Mouse (Mus musculus) heart, embryonic 16.5 days (tissue): ENCODE measurements around the gene Gp5. TPM values are rescaled to one million over a fixed set of nuclear protein-coding genes. Genes with fewer than 3 reads are reported as not detected.
A peak's percentile ranks its signal among the peaks of the same experiment; 100 is the strongest.

ENCODE experiments used
- ATAC-seq: fragments of 200-750 bp; cut with Nextera tagmentation; replicated peaks from 2 replicates; pipeline ENCODE4 v1.8.0; 2017; ENCODE audit warnings: moderate number of reproducible peaks; ENCODE audit not compliant: insufficient read depth, low FRiP score; ENCODE audit errors: extremely low read depth
- H3K27ac ChIP-seq: fragments of 300-500 bp; sonication (generic); 2 replicates; pipeline ENCODE4 v1.5.1; 2014; ENCODE audit warnings: mild to moderate bottlenecking, low read length, control low read depth, moderate library complexity
- H3K27me3 ChIP-seq: fragments of 300-500 bp; sonication (generic); 2 replicates; pipeline ENCODE4 v1.6.1; 2014; ENCODE audit warnings: low read length, mixed read lengths; ENCODE audit not compliant: control insufficient read depth, insufficient read depth
- H3K36me3 ChIP-seq: fragments of 300-500 bp; sonication (generic); 2 replicates; pipeline ENCODE4 v1.6.1; 2014; ENCODE audit not compliant: control insufficient read depth, insufficient read depth
- H3K4me1 ChIP-seq: fragments of 300-500 bp; sonication (generic); 2 replicates; pipeline ENCODE4 v1.6.1; 2014; ENCODE audit warnings: low read length, mixed read lengths; ENCODE audit not compliant: control insufficient read depth, insufficient read depth
- H3K4me2 ChIP-seq: fragments of 300-500 bp; sonication (generic); 2 replicates; pipeline ENCODE4 v1.6.1; 2014; ENCODE audit warnings: low read depth, mild to moderate bottlenecking, control low read depth, low read length
- H3K4me3 ChIP-seq: fragments of 300-500 bp; sonication (generic); 2 replicates; pipeline ENCODE4 v1.5.1; 2014; ENCODE audit warnings: mild to moderate bottlenecking, control low read depth, low read length
- H3K9ac ChIP-seq: fragments of 300-500 bp; sonication (generic); 2 replicates; pipeline ENCODE4 v1.6.1; 2014; ENCODE audit warnings: low read length, control low read depth
- H3K9me3 ChIP-seq: fragments of 300-500 bp; sonication (generic); replicated peaks from 2 replicates; pipeline ENCODE4 v1.6.1; 2016; ENCODE audit warnings: low read length; ENCODE audit not compliant: control insufficient read depth
- WGBS: fragments of 180-500 bp; shearing (Covaris S2); extraction: QIAGEN DNeasy Blood & Tissue Kit; methylation state at CpG from one replicate; pipeline ENCODE4 v1.1.7; 2014; 5-methylcytosine and 5-hydroxymethylcytosine counted together
- polyA plus RNA-seq: library from polyadenylated mRNA; unstranded; fragments of >200 nt; fragmentation: Nextera tagmentation; extraction: Ambion mirVana; gene quantifications from 2 replicates; pipeline ENCODE4 v1.2.1, GENCODE M21; 2015

Gp5 gene
- polyA plus RNA-seq, 1 experiment from 2014 or later, result 0.97 TPM

GRCm38 (mm10) chr16:30267359-30267758 lies 43.2 kb downstream of the Gp5 start, which contains the start of gene Cpn2:
Cpn2 (minus strand) TSS chr16:30267499.
- H3K9ac ChIP-seq, result no peak within 1 kb of the TSS
- no peak within 1 kb of the TSS for H3K4me2 ChIP-seq
- 69% methylated on average over 5 of the region's 5 CpGs for WGBS
- peaks cover 4% of the 10 kb centered on the region; the same call in 1 of the 2 replicates for H3K4me1 ChIP-seq
- H3K27ac ChIP-seq, result no peak within 1 kb of the TSS
- ATAC-seq, result no peak
- H3K9me3 ChIP-seq, result no peaks in the 10 kb centered on the region
- H3K36me3 ChIP-seq, result no peaks in the 10 kb centered on the region
- no peaks in the 10 kb centered on the region for H3K27me3 ChIP-seq
- H3K4me3 ChIP-seq, result no peak within 1 kb of the TSS

- no peak overlapping the region for H3K4me2 ChIP-seq
- no peak for ATAC-seq
- no peak overlapping the region for H3K9ac ChIP-seq
- no peak overlapping the region for H3K27ac ChIP-seq
- H3K36me3 ChIP-seq, result no peaks in the 10 kb centered on the region
- H3K4me1 ChIP-seq, result peaks cover under 1% of the 10 kb centered on the region; the same call in 1 of the 2 replicates
- no peaks in the 10 kb centered on the region for H3K9me3 ChIP-seq
- WGBS, result 81% methylated on average over 5 of the region's 5 CpGs
- H3K27me3 ChIP-seq, result no peaks in the 10 kb centered on the region
- no peak overlapping the region for H3K4me3 ChIP-seq
These were observed 44.0 kb downstream of the Gp5 start for GRCm38 (mm10) chr16:30266561-30266960.

GRCm38 (mm10) chr16:30265611-30266010 lies 45.0 kb downstream of the Gp5 start:
- Histone ChIP-seq H3K9me3 (no peaks in the 10 kb centered on the region), H3K4me1 (no peaks in the 10 kb centered on the region), H3K27me3 (no peaks in the 10 kb centered on the region), H3K36me3 (no peaks in the 10 kb centered on the region), H3K4me3 (no peak overlapping the region), H3K9ac (no peak overlapping the region), H3K4me2 (no peak overlapping the region), H3K27ac (no peak overlapping the region)
- WGBS, result 67% methylated on average over 4 of the region's 4 CpGs
- ATAC-seq, result no peak; the same call in 1 of the 2 replicates

DNA sequence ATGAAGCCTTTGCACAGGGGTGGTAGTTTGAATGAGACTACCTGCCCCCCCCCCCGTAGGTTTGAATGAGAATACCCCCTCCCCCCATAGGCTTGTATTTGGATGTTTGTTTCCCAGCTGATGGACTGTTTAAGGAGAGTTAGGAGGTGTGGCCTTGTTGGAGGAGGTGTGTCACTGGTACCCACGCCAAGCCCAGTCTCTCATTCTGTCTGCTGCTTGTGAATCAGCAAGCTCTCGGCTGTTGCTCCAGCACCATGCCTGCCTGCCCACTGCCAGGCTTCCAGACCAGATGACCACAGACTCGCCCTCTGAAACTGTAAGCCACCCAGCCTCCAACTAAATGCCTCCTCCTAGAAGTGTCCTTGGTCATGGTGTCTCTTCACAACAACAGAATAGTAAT lies 47.4 kb downstream of the Gp5 start:
- H3K36me3 ChIP-seq, result no peaks in the 10 kb centered on the region
- no peaks in the 10 kb centered on the region; the same call in 1 of the 2 replicates for H3K27me3 ChIP-seq
- 59% methylated on average over 4 of the region's 4 CpGs for WGBS
- H3K9ac ChIP-seq, result no peak overlapping the region
- no peak overlapping the region for H3K4me2 ChIP-seq
- no peak overlapping the region for H3K4me3 ChIP-seq
- H3K27ac ChIP-seq, result no peak overlapping the region
- no peaks in the 10 kb centered on the region for H3K9me3 ChIP-seq
- ATAC-seq, result no peak
- H3K4me1 ChIP-seq, result no peaks in the 10 kb centered on the region; the same call in 1 of the 2 replicates

GRCm38 (mm10) chr16:30262664-30263063 lies 47.9 kb downstream of the Gp5 start:
- no peak overlapping the region for H3K4me3 ChIP-seq
- 0% methylated on average over 2 of the region's 2 CpGs for WGBS
- H3K9me3 ChIP-seq, result no peaks in the 10 kb centered on the region
- no peak overlapping the region for H3K9ac ChIP-seq
- H3K4me2 ChIP-seq, result no peak overlapping the region
- no peaks in the 10 kb centered on the region; the same call in 1 of the 2 replicates for H3K4me1 ChIP-seq
- H3K27me3 ChIP-seq, result no peaks in the 10 kb centered on the region; the same call in 1 of the 2 replicates
- no peak overlapping the region for H3K27ac ChIP-seq
- H3K36me3 ChIP-seq, result no peaks in the 10 kb centered on the region
- ATAC-seq, result no peak

GRCm38 (mm10) chr16:30262157-30262556 lies 48.4 kb downstream of the Gp5 start:
- Histone ChIP-seq H3K9ac (no peak overlapping the region), H3K4me3 (no peak overlapping the region), H3K27me3 (no peaks in the 10 kb centered on the region; the same call in 1 of the 2 replicates), H3K9me3 (no peaks in the 10 kb centered on the region), H3K4me2 (no peak overlapping the region), H3K4me1 (no peaks in the 10 kb centered on the region; the same call in 1 of the 2 replicates), H3K27ac (no peak overlapping the region), H3K36me3 (no peaks in the 10 kb centered on the region)
- WGBS, result 79% methylated on average over 10 of the region's 10 CpGs
- ATAC-seq, result no peak

GRCm38 (mm10) chr16:30261341-30261740 lies 49.2 kb downstream of the Gp5 start:
- no peak overlapping the region for H3K9ac ChIP-seq
- ATAC-seq, result no peak
- no peaks in the 10 kb centered on the region for H3K9me3 ChIP-seq
- H3K27ac ChIP-seq, result no peak overlapping the region
- H3K4me3 ChIP-seq, result no peak overlapping the region
- no peaks in the 10 kb centered on the region; the same call in 1 of the 2 replicates for H3K27me3 ChIP-seq
- no peaks in the 10 kb centered on the region; the same call in 1 of the 2 replicates for H3K4me1 ChIP-seq
- H3K4me2 ChIP-seq, result no peak overlapping the region
- H3K36me3 ChIP-seq, result no peaks in the 10 kb centered on the region
- 76% methylated on average over 9 of the region's 9 CpGs for WGBS

- no peak overlapping the region for H3K4me2 ChIP-seq
- H3K4me1 ChIP-seq, result no peaks in the 10 kb centered on the region; the same call in 1 of the 2 replicates
- H3K27ac ChIP-seq, result no peak overlapping the region
- no peaks in the 10 kb centered on the region for H3K9me3 ChIP-seq
- no peak overlapping the region for H3K9ac ChIP-seq
- no peak overlapping the region for H3K4me3 ChIP-seq
- ATAC-seq, result no peak
- no peaks in the 10 kb centered on the region for H3K36me3 ChIP-seq
- 80% methylated on average over 15 of the region's 15 CpGs for WGBS
- no peaks in the 10 kb centered on the region; the same call in 1 of the 2 replicates for H3K27me3 ChIP-seq
These were observed 50.5 kb downstream of the Gp5 start for GRCm38 (mm10) chr16:30260012-30260635.

DNA sequence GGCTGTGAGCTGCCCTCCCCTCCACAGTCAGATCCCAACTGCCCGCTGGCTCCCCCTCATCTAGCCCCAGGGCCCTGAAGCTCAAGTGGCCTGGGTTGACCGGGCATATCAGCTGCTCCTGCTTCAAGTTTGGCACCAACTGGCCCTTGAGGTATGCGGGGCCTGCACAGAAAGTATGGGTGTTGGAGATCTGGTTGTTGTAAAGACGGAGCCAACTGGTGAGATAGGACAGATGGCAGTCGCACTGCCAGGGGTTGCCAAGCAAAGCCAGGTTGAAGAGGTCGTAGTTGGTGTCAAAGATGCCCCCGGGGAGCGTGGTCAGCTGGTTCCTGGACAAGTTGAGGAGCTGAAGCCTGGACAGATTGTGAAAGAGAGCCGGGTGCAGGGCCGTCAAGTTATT lies 51.1 kb downstream of the Gp5 start:
- ATAC-seq, result 0 out of 2 replicates have a peak, but pooled peaks have one; percentile 29
- Histone ChIP-seq H3K9ac (no peak overlapping the region), H3K4me2 (no peak overlapping the region), H3K9me3 (no peaks in the 10 kb centered on the region), H3K4me1 (no peaks in the 10 kb centered on the region; the same call in 1 of the 2 replicates), H3K27me3 (no peaks in the 10 kb centered on the region; the same call in 1 of the 2 replicates), H3K36me3 (no peaks in the 10 kb centered on the region), H3K27ac (no peak overlapping the region), H3K4me3 (no peak overlapping the region)
- 53% methylated on average over 10 of the region's 10 CpGs for WGBS
